Mouse (Mus musculus) midbrain, embryonic 13.5 days (tissue): ENCODE data around the gene Ms4a18. TPM values are rescaled to one million over a fixed set of nuclear protein-coding genes. Genes with fewer than 3 reads are reported as not detected.

Source experiments
- ATAC-seq: fragments of 200-750 bp; cut with Nextera tagmentation; 2 replicates; pipeline ENCODE4 v1.8.0; 2017; ENCODE audit warnings: mild to moderate bottlenecking, moderate TSS enrichment, moderate library complexity
- H3K27ac ChIP-seq: fragments of 300-500 bp; sonication (generic); 2 replicates; pipeline ENCODE4 v1.5.1; 2015; ENCODE audit warnings: inconsistent platforms, mild to moderate bottlenecking, moderate library complexity
- H3K27me3 ChIP-seq: fragments of 300-500 bp; sonication (generic); 2 replicates; pipeline ENCODE4 v1.6.1; 2015; ENCODE audit warnings: mild to moderate bottlenecking, inconsistent platforms
- H3K36me3 ChIP-seq: fragments of 300-500 bp; sonication (generic); 2 replicates; pipeline ENCODE4 v1.6.1; 2015; ENCODE audit warnings: mild to moderate bottlenecking, inconsistent platforms
- H3K4me1 ChIP-seq: fragments of 300-500 bp; sonication (generic); replicated peaks from 2 replicates; pipeline ENCODE4 v1.6.1; 2015; ENCODE audit warnings: inconsistent platforms
- H3K4me2 ChIP-seq: fragments of 300-500 bp; sonication (generic); replicated peaks from 2 replicates; pipeline ENCODE4 v1.6.1; 2015; ENCODE audit warnings: moderate library complexity, mild to moderate bottlenecking, inconsistent platforms
- H3K4me3 ChIP-seq: fragments of 300-500 bp; sonication (generic); replicated peaks from 2 replicates; pipeline ENCODE4 v1.5.1; 2015; ENCODE audit warnings: mild to moderate bottlenecking, inconsistent platforms
- H3K9ac ChIP-seq: fragments of 300-500 bp; sonication (generic); replicated peaks from 2 replicates; pipeline ENCODE4 v1.6.1; 2015; ENCODE audit warnings: mild to moderate bottlenecking, inconsistent platforms
- H3K9me3 ChIP-seq: fragments of 300-500 bp; sonication (generic); 2 replicates; pipeline ENCODE4 v1.6.1; 2016; ENCODE audit warnings: mild to moderate bottlenecking, inconsistent platforms
- WGBS: fragments of 180-500 bp; shearing (Covaris S2); methylation state at CpG from one replicate; pipeline ENCODE4 v1.1.7; 2015; 5-methylcytosine and 5-hydroxymethylcytosine counted together
- polyA plus RNA-seq: library from polyadenylated mRNA; unstranded; fragments of >200 nt; fragmentation: Nextera tagmentation; extraction: Ambion mirVana; gene quantifications from 2 replicates; pipeline ENCODE4 v1.2.1, GENCODE M21; 2015

Ms4a18 gene
- polyA plus RNA-seq, 1 experiment from 2014 or later: not detected

DNA sequence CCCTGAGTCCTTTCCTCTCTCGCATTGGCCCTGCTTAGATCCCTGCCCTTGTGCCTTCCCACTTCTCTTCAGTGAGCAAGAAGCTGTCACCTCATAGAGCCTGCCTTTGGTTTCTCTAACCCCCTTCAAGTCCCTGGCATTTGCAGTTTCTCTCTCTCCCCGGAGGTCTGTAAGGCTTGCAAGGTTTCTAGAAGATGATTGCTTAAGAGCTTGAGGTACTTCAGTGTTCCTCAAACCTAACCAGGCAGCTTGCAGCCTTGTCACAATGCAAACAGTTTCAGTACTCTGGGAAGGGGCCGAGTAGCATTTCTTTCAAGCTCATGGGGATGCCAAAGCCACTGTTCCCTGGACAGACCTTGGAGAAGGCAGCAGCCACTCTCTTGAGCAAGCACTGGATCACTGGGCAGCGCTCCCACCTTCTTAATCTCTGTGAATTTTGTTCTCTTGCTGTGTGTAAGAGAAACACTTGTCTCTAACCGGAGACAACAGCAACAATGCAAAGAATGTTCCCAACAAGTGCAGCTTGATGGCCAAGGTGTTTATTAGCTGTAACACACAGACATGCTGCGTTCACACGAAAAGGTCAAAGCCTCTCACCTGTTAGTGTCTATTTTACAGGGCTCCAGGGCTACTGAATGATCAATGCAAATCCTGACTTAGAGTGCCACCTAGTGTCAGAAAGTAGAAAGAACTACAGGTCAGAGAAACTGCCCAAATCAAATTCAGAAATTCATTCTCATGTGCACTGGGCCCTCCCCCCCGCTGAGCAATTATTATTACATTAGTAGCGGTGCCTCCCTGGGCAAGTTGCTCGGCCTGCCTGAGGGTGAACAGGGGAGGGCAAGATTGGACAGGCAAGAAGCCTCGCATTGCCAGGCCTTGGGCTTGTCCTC lies 58.5 kb downstream of the Ms4a18 start:
- Histone ChIP-seq H3K4me1 (peaks cover 5% of the 10 kb centered on the region), H3K9ac (0 out of 2 replicates have a peak overlapping the region, but pooled peaks have one; percentile 12)

DNA sequence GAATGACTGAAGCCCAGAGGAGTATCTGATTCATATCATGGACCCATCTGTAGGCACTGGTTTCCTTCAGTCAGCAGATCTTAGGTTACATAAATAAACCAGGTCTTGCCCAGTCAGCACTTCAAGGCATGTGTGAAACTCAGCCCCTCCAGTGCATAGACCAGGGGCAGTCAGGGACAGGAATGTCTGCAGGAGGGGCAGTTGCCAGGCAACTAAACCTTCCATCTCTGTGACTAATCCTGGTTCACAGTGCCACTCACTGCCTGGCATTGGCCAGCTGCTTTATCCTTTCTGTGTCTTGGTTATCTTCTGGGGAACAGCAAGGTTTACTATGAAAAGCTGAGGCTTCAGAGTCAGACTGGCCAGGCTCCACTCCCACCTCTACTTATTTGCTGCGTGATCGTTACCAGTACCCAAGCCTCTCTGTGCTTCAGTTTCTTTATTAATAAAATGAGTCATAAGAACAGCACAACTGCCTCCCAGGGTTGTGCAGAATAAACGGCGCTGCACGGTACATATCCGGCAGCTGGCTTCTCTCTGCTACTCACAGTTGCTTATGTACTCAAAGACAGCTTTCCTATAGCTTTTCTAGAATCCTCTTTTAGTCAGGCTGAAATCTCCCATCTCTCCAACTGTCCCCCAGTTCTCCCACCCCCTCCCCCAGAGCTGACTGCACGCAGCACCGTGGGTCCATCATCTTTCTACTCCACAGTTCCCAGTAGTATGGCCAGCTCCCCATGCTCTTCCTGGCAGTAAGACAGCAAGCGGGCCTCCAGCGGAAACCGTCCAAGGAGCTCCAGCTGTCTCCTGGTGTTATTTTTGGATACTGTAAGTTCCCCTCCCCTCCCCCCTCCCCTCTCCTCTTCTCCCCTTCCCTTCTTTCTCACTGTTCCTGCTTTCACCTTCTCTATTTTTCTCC lies 65.6 kb downstream of the Ms4a18 start:
- WGBS: 62% methylated on average over 11 of the region's 11 CpGs
- H3K36me3 ChIP-seq: no peaks in the 10 kb centered on the region
- H3K9me3 ChIP-seq: no peaks in the 10 kb centered on the region
- peaks cover 2% of the 10 kb centered on the region; the same call in 1 of the 2 replicates for H3K27me3 ChIP-seq
- no peak overlapping the region; the same call in 1 of the 2 replicates for H3K9ac ChIP-seq
- peaks cover 27% of the 10 kb centered on the region for H3K4me1 ChIP-seq
- ATAC-seq: peak; percentile 56
- no peak overlapping the region for H3K4me3 ChIP-seq
- H3K4me2 ChIP-seq: peak overlapping the region; percentile 20
- H3K27ac ChIP-seq: peak overlapping the region; percentile 59

More for the DNA sequence above, 58.5 kb downstream of the Ms4a18 start:
- H3K27me3 ChIP-seq: peaks cover 11% of the 10 kb centered on the region; the same call in 1 of the 2 replicates
- 35% methylated on average over 11 of the region's 11 CpGs for WGBS
- H3K4me2 ChIP-seq: peak overlapping the region; percentile 27; the same call in 1 of the 2 replicates
- ATAC-seq: peak; percentile 87
- H3K36me3 ChIP-seq: no peaks in the 10 kb centered on the region
- H3K4me3 ChIP-seq: no peak overlapping the region
- no peaks in the 10 kb centered on the region for H3K9me3 ChIP-seq
- no peak overlapping the region for H3K27ac ChIP-seq

DNA sequence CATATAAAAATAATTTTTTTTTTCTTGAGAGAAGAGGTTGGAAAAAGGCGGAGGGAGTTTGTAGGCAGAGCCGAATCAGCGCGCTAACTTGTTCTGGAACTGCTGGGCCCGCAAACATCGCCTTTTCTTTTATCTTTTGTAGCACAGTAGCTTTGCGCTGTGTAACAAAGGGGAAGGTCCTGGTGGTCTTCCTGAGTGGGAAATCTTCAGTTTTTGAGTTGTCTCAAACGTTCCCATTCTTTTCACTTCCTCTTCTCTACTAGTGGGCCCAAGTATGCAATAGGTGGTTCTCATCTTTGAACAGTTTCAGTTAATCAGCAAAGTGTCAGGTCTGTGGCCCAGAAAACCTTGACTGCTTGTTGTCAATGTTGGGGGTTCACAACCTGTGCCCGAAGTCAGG lies 68.3 kb downstream of the Ms4a18 start:
- 32% methylated on average over 9 of the region's 9 CpGs for WGBS
- Histone ChIP-seq H3K27me3 (no peaks in the 10 kb centered on the region; the same call in 1 of the 2 replicates), H3K27ac (no peak overlapping the region), H3K4me2 (peak overlapping the region; percentile 100), H3K36me3 (peaks cover 9% of the 10 kb centered on the region), H3K9me3 (no peaks in the 10 kb centered on the region), H3K4me1 (peaks cover 38% of the 10 kb centered on the region), H3K9ac (peak overlapping the region; percentile 57; the same call in 1 of the 2 replicates), H3K4me3 (peak overlapping the region; percentile 77)
- peak; percentile 4; the same call in 1 of the 2 replicates for ATAC-seq

DNA sequence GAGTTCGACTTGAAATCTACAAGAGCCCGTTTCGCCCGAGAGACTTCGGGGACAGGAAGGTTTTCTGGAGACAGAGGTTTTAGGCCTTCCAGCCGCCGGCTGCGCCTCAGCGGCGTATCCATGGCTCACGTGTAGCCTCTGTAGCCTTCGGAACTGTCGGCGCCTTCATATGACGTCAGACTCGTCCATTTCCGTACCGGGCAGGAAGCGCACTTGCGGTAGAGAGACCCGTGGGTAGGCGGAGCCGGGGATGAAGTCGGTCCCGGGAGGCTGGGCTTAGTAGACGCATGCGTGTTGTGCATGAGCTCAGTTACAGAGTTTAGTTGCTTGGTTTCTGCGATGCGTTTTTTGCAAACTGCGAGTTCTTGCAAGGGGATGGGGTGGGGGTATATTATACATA lies 68.7 kb downstream of the Ms4a18 start, which contains the start of gene Ccdc86:
Ccdc86 (minus strand) TSS at position 155 of the 400 bp plus-strand sequence.
- H3K9me3 ChIP-seq: no peaks in the 10 kb centered on the region
- peak within 1 kb of the TSS; percentile 77 for H3K4me3 ChIP-seq
- peak within 1 kb of the TSS; percentile 86 for H3K9ac ChIP-seq
- peaks cover 38% of the 10 kb centered on the region for H3K4me1 ChIP-seq
- H3K27ac ChIP-seq: no peak within 1 kb of the TSS
- H3K27me3 ChIP-seq: no peaks in the 10 kb centered on the region; the same call in 1 of the 2 replicates
- ATAC-seq: peak; percentile 97
- H3K4me2 ChIP-seq: peak within 1 kb of the TSS; percentile 100
- peaks cover 13% of the 10 kb centered on the region for H3K36me3 ChIP-seq
- WGBS: under 1% methylated on average over 30 of the region's 30 CpGs

DNA sequence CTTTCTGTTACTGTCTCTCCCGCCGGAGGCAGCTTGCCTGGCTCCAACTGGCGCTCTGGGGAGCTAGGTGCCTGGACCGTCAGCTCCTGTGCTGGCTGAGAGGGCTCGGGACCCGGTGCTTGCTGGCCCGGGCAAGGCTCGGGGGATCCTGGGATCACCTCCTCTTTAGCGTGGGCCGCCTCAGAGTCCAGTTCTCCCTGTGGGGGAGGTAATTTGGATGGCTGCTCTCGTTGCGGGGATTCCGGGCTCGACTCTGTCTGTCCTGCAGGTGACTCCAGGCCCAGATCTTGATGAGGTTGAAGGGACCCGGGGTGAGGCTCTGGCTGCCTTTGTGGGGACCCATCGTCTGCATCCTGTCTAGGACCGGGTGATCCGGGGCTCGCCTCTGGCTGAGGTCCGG lies 69.4 kb downstream of the Ms4a18 start:
- Histone ChIP-seq H3K4me2 (peak overlapping the region; percentile 100), H3K27me3 (no peaks in the 10 kb centered on the region), H3K27ac (no peak overlapping the region), H3K36me3 (peaks cover 20% of the 10 kb centered on the region), H3K9ac (peak overlapping the region; percentile 86), H3K4me3 (peak overlapping the region; percentile 77), H3K9me3 (no peaks in the 10 kb centered on the region), H3K4me1 (peaks cover 38% of the 10 kb centered on the region)
- ATAC-seq: peak; percentile 5
- 1% methylated on average over 20 of the region's 20 CpGs for WGBS

DNA sequence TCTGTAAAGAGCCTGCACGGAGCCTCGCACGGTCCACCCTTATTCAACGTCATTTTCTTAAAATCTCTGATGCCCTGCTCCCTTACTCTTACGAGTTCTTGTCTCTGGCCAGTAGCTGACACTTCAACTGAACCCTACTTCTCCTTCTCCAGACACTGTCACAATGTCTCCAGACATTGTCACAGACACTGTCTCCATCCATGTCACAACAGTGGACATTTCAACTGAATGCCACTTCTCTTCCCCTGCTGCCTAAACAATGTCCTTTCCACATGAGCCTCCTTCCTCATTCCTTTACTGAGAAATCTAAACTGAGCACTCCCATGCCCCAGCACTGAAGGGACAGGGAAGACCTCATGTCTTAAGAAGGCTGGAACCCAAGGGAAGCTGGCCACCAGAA lies 70.6 kb downstream of the Ms4a18 start:
- no peaks in the 10 kb centered on the region for H3K9me3 ChIP-seq
- peaks cover 35% of the 10 kb centered on the region for H3K4me1 ChIP-seq
- H3K9ac ChIP-seq: peak overlapping the region; percentile 86
- H3K4me2 ChIP-seq: peak overlapping the region; percentile 100
- H3K27ac ChIP-seq: no peak overlapping the region
- H3K27me3 ChIP-seq: no peaks in the 10 kb centered on the region
- ATAC-seq: no peak
- peaks cover 32% of the 10 kb centered on the region for H3K36me3 ChIP-seq
- 96% methylated on average over 5 of the region's 5 CpGs for WGBS
- H3K4me3 ChIP-seq: peak overlapping the region; percentile 77

Other genes starting within 250 kb of the Ms4a18 start
- gene Cd6, start 188.0 kb downstream of the Ms4a18 start, polyA plus RNA-seq: not detected in 2 replicates
- gene Slc15a3, start 178.3 kb downstream of the Ms4a18 start, polyA plus RNA-seq: 0.28 and 0.59 TPM in 2 replicates
- 196 and 215 TPM in 2 replicates for gene Tmem132a, start 148.1 kb downstream of the Ms4a18 start, polyA plus RNA-seq
- gene Tmem109, start 136.0 kb downstream of the Ms4a18 start, polyA plus RNA-seq: 34.4 and 35.0 TPM in 2 replicates
- 45.4 and 49.5 TPM in 2 replicates for gene Prpf19, start 122.8 kb downstream of the Ms4a18 start, polyA plus RNA-seq
- not detected in 2 replicates for gene Zp1, start 97.4 kb downstream of the Ms4a18 start, polyA plus RNA-seq
- 0.22 and 0.24 TPM in 2 replicates for gene Ptgdr2, start 80.9 kb downstream of the Ms4a18 start, polyA plus RNA-seq
- gene Ccdc86, start 68.8 kb downstream of the Ms4a18 start, polyA plus RNA-seq: 15.5 and 16.2 TPM in 2 replicates
- not detected in 2 replicates for gene Ms4a10, start 43.4 kb downstream of the Ms4a18 start, polyA plus RNA-seq
- not detected in 2 replicates for gene Ms4a15, start 24.8 kb downstream of the Ms4a18 start, polyA plus RNA-seq
- gene Ms4a8a, start 63.1 kb upstream of the Ms4a18 start, polyA plus RNA-seq: not detected in 2 replicates
- not detected in 2 replicates for gene 1700017D01Rik, start 112.8 kb upstream of the Ms4a18 start, polyA plus RNA-seq
- not detected in 2 replicates for gene 1700025F22Rik, start 147.3 kb upstream of the Ms4a18 start, polyA plus RNA-seq
- gene Ms4a13, start 178.7 kb upstream of the Ms4a18 start, polyA plus RNA-seq: not detected in 2 replicates
- not detected in 2 replicates for gene Ms4a12, start 214.4 kb upstream of the Ms4a18 start, polyA plus RNA-seq
- gene Ms4a1, start 248.2 kb upstream of the Ms4a18 start, polyA plus RNA-seq: not detected in 2 replicates